Mouse (Mus musculus) skeletal muscle tissue, postnatal 0 days (tissue): ENCODE measurements around the gene Clec4a1. TPM values are rescaled to one million over a fixed set of nuclear protein-coding genes. Genes with fewer than 3 reads are reported as not detected.

Experiments
- polyA plus RNA-seq: library from polyadenylated mRNA; unstranded; fragments of >200 nt; fragmentation: Nextera tagmentation; extraction: Ambion mirVana; gene quantifications from 2 replicates; pipeline ENCODE4 v1.2.1, GENCODE M21; 2015

Gene Clec4a1
- 5.4 and 7.2 TPM in 2 replicates for polyA plus RNA-seq

DNA sequence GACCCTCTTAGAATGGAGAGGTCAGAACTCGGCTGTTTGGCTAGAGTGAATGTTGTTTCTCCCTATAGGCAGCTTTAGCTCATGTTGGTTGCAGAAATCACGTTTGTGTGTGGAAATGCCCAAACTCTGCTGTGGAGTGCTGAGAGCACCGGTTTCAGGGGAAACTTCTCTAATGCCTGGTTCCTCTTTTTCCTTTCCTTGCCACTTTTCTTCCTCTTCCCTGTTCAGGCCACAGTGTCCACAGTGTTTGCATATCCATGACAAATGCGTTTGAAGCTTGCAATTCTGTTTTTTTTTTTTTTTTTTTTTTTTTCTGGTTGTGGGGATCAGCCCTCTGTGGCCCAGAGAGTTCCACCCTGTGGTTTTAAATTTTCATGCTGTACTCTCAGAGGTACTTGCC, at the start of gene Clec4a1:
Gene Clec4a1 (plus strand): TSS at position 398 of the 400 bp plus-strand sequence.

GRCm38 (mm10) chr6:122873871-122874719, 47.6 kb upstream of the Clec4a1 start, which contains the start of gene Necap1:
Gene Necap1, plus strand, starts transcription at chr6:122874474.

GRCm38 (mm10) chr6:122952401-122952800, 30.8 kb downstream of the Clec4a1 start, which contains the start of gene Clec4a3:
Gene Clec4a3, plus strand, starts transcription at chr6:122952515.

Other genes with a start within 250 kb of the Clec4a1 start
- gene Nanog, start 214.4 kb upstream of the Clec4a1 start, polyA plus RNA-seq: 0.06 TPM in 1 of 2 replicates, not detected in the other
- 1.9 and 2.5 TPM in 2 replicates for gene Slc2a3, start 120.2 kb upstream of the Clec4a1 start, polyA plus RNA-seq
- gene Foxj2, start 101.9 kb upstream of the Clec4a1 start, polyA plus RNA-seq: 4.7 TPM in 2 replicates
- 3.0 and 4.0 TPM in 2 replicates for gene C3ar1, start 65.7 kb upstream of the Clec4a1 start, polyA plus RNA-seq
- gene Necap1, start 47.4 kb upstream of the Clec4a1 start, polyA plus RNA-seq: 37.1 and 37.5 TPM in 2 replicates
- 5.7 and 6.4 TPM in 2 replicates for gene Clec4a3, start 30.7 kb downstream of the Clec4a1 start, polyA plus RNA-seq
- gene Clec4a4, start 68.5 kb downstream of the Clec4a1 start, polyA plus RNA-seq: 0.28 TPM in 1 of 2 replicates, not detected in the other
- not detected in 2 replicates for gene Clec4b1, start 128.1 kb downstream of the Clec4a1 start, polyA plus RNA-seq
- gene Clec4a2, start 184.6 kb downstream of the Clec4a1 start, polyA plus RNA-seq: 6.0 and 7.8 TPM in 2 replicates